Mouse (Mus musculus): ENCODE measurements around the gene Zcchc13.

DNA sequence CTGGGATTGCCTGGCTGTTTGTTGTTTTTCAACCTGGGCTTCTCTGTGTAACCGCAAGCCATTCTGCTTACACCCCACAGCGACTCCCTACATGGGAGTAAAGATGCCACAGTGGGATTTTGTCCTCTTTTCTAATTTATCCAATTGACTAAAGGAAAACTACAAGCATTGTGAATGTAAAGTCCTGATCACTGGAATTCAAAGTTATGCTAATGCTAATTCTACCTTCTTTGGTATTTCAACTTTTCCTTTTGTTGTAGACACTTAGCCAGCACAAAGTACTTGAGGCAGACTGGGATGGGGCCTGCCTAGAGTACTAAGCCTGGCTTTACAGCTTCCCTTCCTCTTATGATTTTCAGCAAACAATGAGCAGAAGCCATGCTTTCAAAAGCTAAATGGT, 18.9 kb upstream of the Zcchc13 start:
- TF ChIP-seq CTCF (IDR thresholded peaks at IDR 0.05; ENCODE audit: low read depth, low read length), result no peak
- TF ChIP-seq GATA1 (IDR thresholded peaks at IDR 0.05; ENCODE audit: borderline replicate concordance, low read length), result no peak
- TF ChIP-seq POLR2AphosphoS5 (IDR thresholded peaks at IDR 0.05; ENCODE audit: insufficient replicate concordance, low read depth, low read length), result no peak

Data from G1E (cell line).